Mouse (Mus musculus) bone marrow, adult 2 months (tissue): ENCODE results near the gene Igsf11.

Experiments used
- CTCF ChIP-seq: fragments of 200-500 bp; IDR thresholded peaks from 2 replicates; pipeline ENCODE4 v1.5.1; 2011; ENCODE audit warnings: low read length, control low read depth; ENCODE audit not compliant: control insufficient read depth, insufficient read depth
- POLR2A ChIP-seq: fragments of 200-500 bp; IDR thresholded peaks from 2 replicates; pipeline ENCODE4 v1.6.1; 2011; ENCODE audit warnings: low read depth, mild to moderate bottlenecking, control low read depth, low read length, borderline replicate concordance; ENCODE audit not compliant: control insufficient read depth

DNA sequence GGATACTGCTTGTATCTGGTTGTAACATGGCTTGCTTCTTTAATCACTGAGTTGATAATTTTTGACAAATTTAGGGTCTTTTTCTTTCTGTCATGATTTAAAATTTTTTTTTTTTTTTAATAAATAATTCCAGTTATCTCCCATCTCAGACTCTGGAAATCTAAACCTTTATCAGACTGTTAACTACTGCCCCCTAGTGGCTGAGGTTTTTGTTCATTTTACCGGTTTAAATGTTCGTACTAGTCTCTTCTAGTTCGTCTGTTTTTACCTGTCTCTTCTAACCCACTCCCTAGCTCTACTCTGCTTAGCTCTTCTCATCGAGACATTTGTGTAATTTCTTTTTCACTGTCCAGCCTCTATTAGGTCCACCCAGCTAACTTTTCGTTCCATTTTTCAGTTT is 170.1 kb downstream of the Igsf11 start:
- TF ChIP-seq POLR2A = no peak
- TF ChIP-seq CTCF = no peak
